Mouse (Mus musculus) monocyte, adult 5-6 weeks (primary cell): ENCODE measurements around the gene March10. TPM values are rescaled to one million over a fixed set of nuclear protein-coding genes. Genes with fewer than 3 reads are reported as not detected.

ENCODE experiments used
- ATAC-seq: fragments of 153-309, 156-312 bp; replicated peaks from 2 replicates; pipeline ENCODE4 v1.8.0; 2017; ENCODE audit warnings: mild to moderate bottlenecking; ENCODE audit not compliant: low TSS enrichment, insufficient number of reproducible peaks, severe bottlenecking, poor library complexity, low FRiP score
- total RNA-seq: library from RNA; stranded (forward); fragments of 200-1000, 200-491, 200-594 nt; gene quantifications from 3 replicates; pipeline ENCODE4 v1.2.3, GENCODE M21; 2017

Gene March10
- total RNA-seq, 1 experiment from 2014 or later = not detected

GRCm38 (mm10) chr11:105426441-105426840, 30.1 kb downstream of the March10 start:
- ATAC-seq = no peak

- ATAC-seq = no peak
Measured at GRCm38 (mm10) chr11:105424643-105425042, 31.9 kb downstream of the March10 start.

GRCm38 (mm10) chr11:105420671-105421450, 35.7 kb downstream of the March10 start:
- no peak for ATAC-seq

GRCm38 (mm10) chr11:105419946-105420345, 36.6 kb downstream of the March10 start:
- no peak for ATAC-seq

GRCm38 (mm10) chr11:105414009-105414408, 42.5 kb downstream of the March10 start:
- ATAC-seq = no peak

GRCm38 (mm10) chr11:105409408-105409807, 47.1 kb downstream of the March10 start:
- ATAC-seq = no peak

GRCm38 (mm10) chr11:105407846-105408441, 48.6 kb downstream of the March10 start:
- ATAC-seq = no peak

GRCm38 (mm10) chr11:105402355-105402754, 54.2 kb downstream of the March10 start:
- no peak for ATAC-seq

- ATAC-seq = no peak
Measured at GRCm38 (mm10) chr11:105390290-105390689, 66.2 kb downstream of the March10 start.

- no peak for ATAC-seq
Measured at GRCm38 (mm10) chr11:105388636-105389035, 67.9 kb downstream of the March10 start.

- no peak for ATAC-seq
Measured at GRCm38 (mm10) chr11:105385266-105385665, 71.3 kb downstream of the March10 start.

GRCm38 (mm10) chr11:105375821-105376235, 80.7 kb downstream of the March10 start:
- ATAC-seq = no peak

- no peak for ATAC-seq
Measured at GRCm38 (mm10) chr11:105374526-105375175, 81.9 kb downstream of the March10 start.

- ATAC-seq = no peak
Measured at GRCm38 (mm10) chr11:105373881-105374280, 82.7 kb downstream of the March10 start.

GRCm38 (mm10) chr11:105371818-105372217, 84.7 kb downstream of the March10 start:
- ATAC-seq = no peak

- no peak for ATAC-seq
Measured at GRCm38 (mm10) chr11:105369526-105370386, 86.8 kb downstream of the March10 start.

- ATAC-seq = no peak
Measured at GRCm38 (mm10) chr11:105368833-105369232, 87.7 kb downstream of the March10 start.

GRCm38 (mm10) chr11:105367163-105367562, 89.4 kb downstream of the March10 start:
- ATAC-seq = no peak

GRCm38 (mm10) chr11:105366051-105366450, 90.5 kb downstream of the March10 start:
- no peak for ATAC-seq
